Mouse (Mus musculus) olfactory bulb, adult 2 months (tissue): Measurements from ENCODE around the gene Itgb8.

Source experiments
- CTCF ChIP-seq: fragments of 200-500 bp; IDR thresholded peaks from 2 replicates; pipeline ENCODE4 v1.5.1; 2012; ENCODE audit warnings: low read depth, mild to moderate bottlenecking, low read length, moderate library complexity; ENCODE audit not compliant: insufficient read depth
- POLR2A ChIP-seq: fragments of 200-500 bp; IDR thresholded peaks from 2 replicates; pipeline ENCODE4 v1.6.1; 2012; ENCODE audit warnings: mild to moderate bottlenecking, low read depth, low read length, moderate library complexity; ENCODE audit not compliant: insufficient read depth

GRCm38 (mm10) chr12:119113522-119114135, 125.0 kb downstream of the Itgb8 start:
- TF ChIP-seq CTCF: no peak
- TF ChIP-seq POLR2A: no peak
